14 mouse cellular contexts compared by ENCODE assay signal in genomic region chr9:41899766-41900605, GRCm38 (mm10).
DNase-seq lines count a peak whose midpoint lies in the region; ATAC-seq lines count a peak whose summit lies in the region.
"Had no signal": no experiment of that assay in that cellular context is flagged by ENCODE, and none has a peak within 500 bp of the region (broad histone marks: within the 10 kb centered on the region; RNA-seq: fewer than 3 reads in every experiment).

No protein-coding gene starts in this region.

- intact Hi-C loops in left cerebral cortex, postnatal 10 days (cut with DNase I): no loop called here

- WGBS in forebrain, embryonic 10.5 days: 37% methylated on average over 11 of the region's 11 CpGs
- 32% methylated on average over 11 of the region's 11 CpGs for WGBS in forebrain, embryonic 14.5 days
- 48% methylated on average over 11 of the region's 11 CpGs for whole genome bisulfite sequencing in limb, embryonic 10.5 days

- H3K4me3 ChIP-seq in forebrain, embryonic 10.5 days: no peak overlapping the region
- H3K4me3 ChIP-seq in forebrain, embryonic 14.5 days (ENCODE audit: low read depth, low read length): no peak overlapping the region
- no peak overlapping the region for H3K4me3 ChIP-seq in limb, embryonic 10.5 days
- H3K4me3 ChIP-seq: heart, embryonic 13.5 days; kidney, embryonic 15.5 days had no signal

- peaks cover 30% of the 10 kb centered on the region for H3K4me1 ChIP-seq in forebrain, embryonic 10.5 days
- H3K4me1 ChIP-seq in forebrain, embryonic 14.5 days (ENCODE audit: control insufficient read depth, insufficient read depth, low read length): peaks cover 19% of the 10 kb centered on the region
- peaks cover 31% of the 10 kb centered on the region for H3K4me1 ChIP-seq in limb, embryonic 10.5 days

- DNase-seq in forebrain, embryonic 10.5 days (ENCODE audit: extremely low spot score, low spot score): no peak
- no peak for DNase-seq in forebrain, embryonic 14.5 days (ENCODE audit: low spot score)
- DNase-seq in retina, embryonic 14.5 days (ENCODE audit: low spot score): peak; percentile 15
- no peak for DNase-seq in retina, postnatal 1 day
- no peak for DNase-seq in limb, embryonic 10.5 days (ENCODE audit: low spot score)
- DNase-seq in frontal cortex, postnatal 14 days (ENCODE audit: low spot score in 2 of 2): no peak
- DNase-seq in left cerebral cortex, postnatal 10 days (ENCODE audit: extremely low spot score in 1 of 2, low spot score in 2 of 2): no peak
- no peak for DNase-seq in frontal cortex, postnatal 25 days (ENCODE audit: low spot score in 2 of 2)
- DNase-seq: adrenal gland, postnatal 25 days; cerebellum, postnatal 25 days; gastrocnemius, postnatal 10 days; lung, postnatal 36 days had no signal

- peak overlapping the region; percentile 62; the same call in 1 of the 2 replicates for H3K27ac ChIP-seq in forebrain, embryonic 10.5 days
- no peak overlapping the region for H3K27ac ChIP-seq in forebrain, embryonic 14.5 days (ENCODE audit: low read depth, low read length)
- H3K27ac ChIP-seq in limb, embryonic 10.5 days: peak overlapping the region; percentile 83
- H3K27ac ChIP-seq: heart, embryonic 13.5 days; kidney, embryonic 15.5 days had no signal

- H3K4me2 ChIP-seq in forebrain, embryonic 14.5 days (ENCODE audit: low read length): no peak overlapping the region
- H3K4me2 ChIP-seq: heart, embryonic 13.5 days; kidney, embryonic 15.5 days had no signal

- H3K36me3 ChIP-seq in forebrain, embryonic 10.5 days (replicated peaks): no peaks in the 10 kb centered on the region
- no peaks in the 10 kb centered on the region for H3K36me3 ChIP-seq in forebrain, embryonic 14.5 days (ENCODE audit: control insufficient read depth, insufficient read depth, low read length)
- H3K36me3 ChIP-seq in limb, embryonic 10.5 days: no peaks in the 10 kb centered on the region
- H3K36me3 ChIP-seq: heart, embryonic 13.5 days; kidney, embryonic 15.5 days had no signal

- ATAC-seq in forebrain, embryonic 14.5 days: no peak

- no peaks in the 10 kb centered on the region for H3K9me3 ChIP-seq in forebrain, embryonic 10.5 days
- no peaks in the 10 kb centered on the region for H3K9me3 ChIP-seq in forebrain, embryonic 14.5 days (replicated peaks; ENCODE audit: control insufficient read depth, low read length)
- H3K9me3 ChIP-seq in limb, embryonic 10.5 days (replicated peaks): no peaks in the 10 kb centered on the region
- H3K9me3 ChIP-seq: heart, embryonic 13.5 days; kidney, embryonic 15.5 days had no signal

- peaks cover 22% of the 10 kb centered on the region for H3K27me3 ChIP-seq in forebrain, embryonic 10.5 days (ENCODE audit: poor library complexity, severe bottlenecking)
- H3K27me3 ChIP-seq in forebrain, embryonic 14.5 days (replicated peaks; ENCODE audit: control insufficient read depth, insufficient read depth, low read length): no peaks in the 10 kb centered on the region
- H3K27me3 ChIP-seq in limb, embryonic 10.5 days (ENCODE audit: low read depth, poor library complexity, severe bottlenecking): no peaks in the 10 kb centered on the region
- H3K27me3 ChIP-seq: heart, embryonic 13.5 days; kidney, embryonic 15.5 days had no signal

- no peak overlapping the region for H3K9ac ChIP-seq in forebrain, embryonic 14.5 days (ENCODE audit: low read length)
- H3K9ac ChIP-seq: heart, embryonic 13.5 days; kidney, embryonic 15.5 days had no signal
